Mouse (Mus musculus) hindbrain, embryonic 11.5 days (tissue): Measurements from ENCODE around the gene Slc24a3. TPM values are rescaled to one million over a fixed set of nuclear protein-coding genes. Genes with fewer than 3 reads are reported as not detected.

ENCODE experiments used
- ATAC-seq: fragments of 200-750 bp; cut with Nextera tagmentation; 2 replicates; pipeline ENCODE4 v1.8.0; 2017; ENCODE audit warnings: mild to moderate bottlenecking, moderate TSS enrichment, moderate library complexity; ENCODE audit not compliant: low FRiP score
- DNase-seq: peaks from one replicate; pipeline ENCODE4 v3.0.0-alpha.2; 2015; ENCODE audit warnings: low spot score
- H3K27ac ChIP-seq: fragments of 300-500 bp; sonication (generic); 2 replicates; pipeline ENCODE4 v1.5.1; 2014; ENCODE audit warnings: mild to moderate bottlenecking, low read depth, low read length
- H3K27me3 ChIP-seq: fragments of 300-500 bp; sonication (generic); 2 replicates; pipeline ENCODE4 v1.6.1; 2014; ENCODE audit warnings: mild to moderate bottlenecking, low read length, moderate library complexity, mixed read lengths; ENCODE audit not compliant: control insufficient read depth, insufficient read depth
- H3K36me3 ChIP-seq: fragments of 300-500 bp; sonication (generic); 2 replicates; pipeline ENCODE4 v1.6.1; 2014; ENCODE audit warnings: mild to moderate bottlenecking, low read length, moderate library complexity, mixed read lengths; ENCODE audit not compliant: control insufficient read depth, insufficient read depth
- H3K4me1 ChIP-seq: fragments of 300-500 bp; sonication (generic); replicated peaks from 2 replicates; pipeline ENCODE4 v1.6.1; 2014; ENCODE audit warnings: low read length, mixed read lengths; ENCODE audit not compliant: control insufficient read depth, insufficient read depth
- H3K4me2 ChIP-seq: fragments of 300-500 bp; sonication (generic); replicated peaks from 2 replicates; pipeline ENCODE4 v1.6.1; 2014; ENCODE audit warnings: mild to moderate bottlenecking, low read depth, low read length
- H3K4me3 ChIP-seq: fragments of 300-500 bp; sonication (generic); 2 replicates; pipeline ENCODE4 v1.5.1; 2014; ENCODE audit warnings: low read depth, low read length
- H3K9ac ChIP-seq: fragments of 300-500 bp; sonication (generic); 2 replicates; pipeline ENCODE4 v1.6.1; 2014; ENCODE audit warnings: low read depth, low read length
- H3K9me3 ChIP-seq: fragments of 300-500 bp; sonication (generic); 2 replicates; pipeline ENCODE4 v1.6.1; 2016; ENCODE audit warnings: low read length; ENCODE audit not compliant: control insufficient read depth
- WGBS: fragments of 180-500 bp; shearing (Covaris S2); extraction: QIAGEN DNeasy Blood & Tissue Kit; methylation state at CpG from one replicate; pipeline ENCODE4 v1.1.7; 2014; 5-methylcytosine and 5-hydroxymethylcytosine counted together
- polyA plus RNA-seq: library from polyadenylated mRNA; unstranded; fragments of >200 nt; fragmentation: Nextera tagmentation; extraction: Ambion mirVana; gene quantifications from 2 replicates; pipeline ENCODE4 v1.2.1, GENCODE M21; 2014

The Slc24a3 gene
- polyA plus RNA-seq, 1 experiment from 2014 or later: 2.5 TPM

GRCm38 (mm10) chr2:145675756-145676543, 508.4 kb downstream of the Slc24a3 start:
- ATAC-seq (peak; percentile 63), DNase-seq (peak; percentile 34)
- Histone ChIP-seq H3K27me3 (no peaks in the 10 kb centered on the region), H3K27ac (no peak overlapping the region), H3K4me1 (no peaks in the 10 kb centered on the region), H3K9ac (peak overlapping the region; percentile 72), H3K9me3 (no peaks in the 10 kb centered on the region), H3K4me2 (peak overlapping the region; percentile 90), H3K36me3 (no peaks in the 10 kb centered on the region), H3K4me3 (peak overlapping the region; percentile 55)
- 5% methylated on average over 27 of the region's 27 CpGs for WGBS

GRCm38 (mm10) chr2:145676544-145676925, 509.0 kb downstream of the Slc24a3 start:
- no peak overlapping the region for H3K4me3 ChIP-seq
- H3K4me2 ChIP-seq: no peak overlapping the region
- ATAC-seq: no peak
- 68% methylated on average over 3 of the region's 3 CpGs for WGBS
- no peak for DNase-seq
- no peaks in the 10 kb centered on the region for H3K27me3 ChIP-seq
- no peaks in the 10 kb centered on the region for H3K4me1 ChIP-seq
- H3K36me3 ChIP-seq: no peaks in the 10 kb centered on the region
- no peak overlapping the region for H3K27ac ChIP-seq
- H3K9me3 ChIP-seq: no peaks in the 10 kb centered on the region
- no peak overlapping the region for H3K9ac ChIP-seq

GRCm38 (mm10) chr2:145676936-145677335, 509.4 kb downstream of the Slc24a3 start:
- Histone ChIP-seq H3K4me2 (no peak overlapping the region), H3K9ac (no peak overlapping the region), H3K4me3 (no peak overlapping the region), H3K27ac (no peak overlapping the region), H3K4me1 (no peaks in the 10 kb centered on the region), H3K36me3 (no peaks in the 10 kb centered on the region), H3K9me3 (no peaks in the 10 kb centered on the region), H3K27me3 (no peaks in the 10 kb centered on the region)
- DNase-seq (no peak), ATAC-seq (no peak)
- WGBS: 67% methylated on average over 2 of the region's 2 CpGs

GRCm38 (mm10) chr2:145680141-145680540, 512.6 kb downstream of the Slc24a3 start:
- Histone ChIP-seq H3K9me3 (no peaks in the 10 kb centered on the region), H3K4me1 (no peaks in the 10 kb centered on the region), H3K4me2 (no peak overlapping the region), H3K36me3 (no peaks in the 10 kb centered on the region), H3K27ac (no peak overlapping the region), H3K27me3 (no peaks in the 10 kb centered on the region), H3K9ac (no peak overlapping the region), H3K4me3 (no peak overlapping the region)
- no peak for ATAC-seq
- WGBS: 83% methylated on average over 2 of the region's 2 CpGs
- DNase-seq: no peak

- H3K27ac ChIP-seq: no peak overlapping the region
- no peaks in the 10 kb centered on the region for H3K4me1 ChIP-seq
- no peak for DNase-seq
- no peak overlapping the region for H3K4me2 ChIP-seq
- H3K36me3 ChIP-seq: no peaks in the 10 kb centered on the region
- 87% methylated on average over 9 of the region's 9 CpGs for WGBS
- no peak for ATAC-seq
- H3K27me3 ChIP-seq: no peaks in the 10 kb centered on the region
- no peak overlapping the region for H3K4me3 ChIP-seq
- H3K9ac ChIP-seq: no peak overlapping the region
- H3K9me3 ChIP-seq: no peaks in the 10 kb centered on the region
These were observed 513.2 kb downstream of the Slc24a3 start for GRCm38 (mm10) chr2:145680762-145681161.

- WGBS: 87% methylated on average over 4 of the region's 4 CpGs
- no peaks in the 10 kb centered on the region for H3K4me1 ChIP-seq
- H3K36me3 ChIP-seq: no peaks in the 10 kb centered on the region
- no peak for DNase-seq
- ATAC-seq: no peak
- H3K4me3 ChIP-seq: no peak overlapping the region
- H3K9me3 ChIP-seq: no peaks in the 10 kb centered on the region
- no peak overlapping the region for H3K4me2 ChIP-seq
- H3K27me3 ChIP-seq: no peaks in the 10 kb centered on the region
- H3K9ac ChIP-seq: no peak overlapping the region
- H3K27ac ChIP-seq: no peak overlapping the region
These were observed 514.1 kb downstream of the Slc24a3 start for GRCm38 (mm10) chr2:145681626-145682025.

GRCm38 (mm10) chr2:145682924-145683323, 515.4 kb downstream of the Slc24a3 start:
- Histone ChIP-seq H3K27ac (no peak overlapping the region), H3K27me3 (no peaks in the 10 kb centered on the region), H3K36me3 (no peaks in the 10 kb centered on the region), H3K4me3 (no peak overlapping the region), H3K9ac (no peak overlapping the region), H3K4me1 (no peaks in the 10 kb centered on the region), H3K9me3 (no peaks in the 10 kb centered on the region), H3K4me2 (no peak overlapping the region)
- ATAC-seq: no peak
- 74% methylated on average over 3 of the region's 3 CpGs for WGBS
- no peak for DNase-seq

GRCm38 (mm10) chr2:145683536-145683935, 516.0 kb downstream of the Slc24a3 start:
- WGBS: 84% methylated on average over 3 of the region's 3 CpGs
- Histone ChIP-seq H3K36me3 (no peaks in the 10 kb centered on the region), H3K27me3 (no peaks in the 10 kb centered on the region), H3K4me1 (no peaks in the 10 kb centered on the region), H3K4me2 (no peak overlapping the region), H3K27ac (no peak overlapping the region), H3K9ac (no peak overlapping the region), H3K9me3 (no peaks in the 10 kb centered on the region), H3K4me3 (no peak overlapping the region)
- DNase-seq (no peak), ATAC-seq (no peak)

GRCm38 (mm10) chr2:145684151-145684550, 516.6 kb downstream of the Slc24a3 start:
- H3K27me3 ChIP-seq: no peaks in the 10 kb centered on the region
- H3K4me3 ChIP-seq: no peak overlapping the region
- no peak overlapping the region for H3K4me2 ChIP-seq
- H3K9ac ChIP-seq: no peak overlapping the region
- no peaks in the 10 kb centered on the region for H3K36me3 ChIP-seq
- no peaks in the 10 kb centered on the region for H3K9me3 ChIP-seq
- no peaks in the 10 kb centered on the region for H3K4me1 ChIP-seq
- ATAC-seq (no peak), DNase-seq (no peak)
- WGBS: 100% methylated on average over 1 of the region's 1 CpGs
- no peak overlapping the region for H3K27ac ChIP-seq
